Mouse (Mus musculus) gastrocnemius, adult 2 months (tissue): ENCODE results near the gene Pik3cg. TPM values are rescaled to one million over a fixed set of nuclear protein-coding genes. Genes with fewer than 3 reads are reported as not detected.
"Not testable (repeated sequence)": the region's sequence is repeated elsewhere in the genome, so short reads cannot be mapped to it uniquely, and the experiment has no call there.

Experiments used
- DNase-seq: peaks from one replicate; pipeline ENCODE4 v3.0.0; 2022
- H3K27ac ChIP-seq: fragments of 200-600 bp; 2 replicates; pipeline ENCODE4 v1.8.1; 2022; ENCODE audit warnings: mild to moderate bottlenecking
- H3K4me3 ChIP-seq: fragments of 200-600 bp; 2 replicates; pipeline ENCODE4 v1.8.1; 2022; ENCODE audit warnings: mild to moderate bottlenecking, moderate library complexity
- CTCF ChIP-seq: fragments of 200-600 bp; IDR thresholded peaks from 2 replicates; pipeline ENCODE4 v1.8.1; 2022; ENCODE audit warnings: antibody characterized with exemption, mild to moderate bottlenecking, moderate library complexity
- intact Hi-C: fragments of 180-260 bp; cut with DNase I; formaldehyde crosslinking; loops from one replicate; pipeline ENCODE4 v1.15.1; 2025
- long read RNA-seq, 2 experiments: library from polyadenylated mRNA; stranded (forward); transcript quantifications; one replicate each; pipeline ENCODE4 v2.0.0; 2021
- total RNA-seq, 2 experiments: library from RNA; stranded (reverse); gene quantifications; 2 replicates each; pipeline ENCODE4 v1.2.3; 2021

Pik3cg gene
- under 1 TPM; 0.45 to 0.48 TPM for total RNA-seq
- long read RNA-seq, experiment 1: 0 reads
- long read RNA-seq, experiment 2: 0 reads

- no peak for TF ChIP-seq CTCF
- Histone ChIP-seq H3K4me3 (peak within 1 kb of the TSS; percentile 64), H3K27ac (peak within 1 kb of the TSS; percentile 63)
- peak; percentile 26 for DNase-seq
- intact Hi-C loops: no loop called here
Measured at GRCm38 (mm10) chr12:32207948-32208891, at the start of gene Pik3cg. Gene Pik3cg (minus strand): TSS chr12:32208659.

GRCm38 (mm10) chr12:32248483-32248882, 40.0 kb upstream of the Pik3cg start:
- DNase-seq: no peak
- no peak for TF ChIP-seq CTCF
- H3K27ac ChIP-seq: no peak overlapping the region
- intact Hi-C loops: loop anchor here (10.0 kb wide), 1 partner anchor 104 kb away; no protein-coding TSS in a partner anchor
- H3K4me3 ChIP-seq: no peak overlapping the region

GRCm38 (mm10) chr12:32245566-32246233, 37.2 kb upstream of the Pik3cg start:
- peak; percentile 70 for TF ChIP-seq CTCF
- no peak overlapping the region for H3K27ac ChIP-seq
- no peak overlapping the region for H3K4me3 ChIP-seq
- DNase-seq: no peak
- intact Hi-C loops: loop anchor here (1.0 to 10.0 kb wide), 2 partner anchors 101 to 277 kb away; no protein-coding TSS in a partner anchor

- Histone ChIP-seq H3K27ac (no peak overlapping the region), H3K4me3 (no peak overlapping the region)
- TF ChIP-seq CTCF: no peak
- DNase-seq: no peak
- intact Hi-C loops: loop anchor here (10.0 kb wide), 1 partner anchor 99 kb away; no protein-coding TSS in a partner anchor
Measured at GRCm38 (mm10) chr12:32243586-32243985, 35.1 kb upstream of the Pik3cg start.

- DNase-seq, H3K27ac ChIP-seq, H3K4me3 ChIP-seq, intact Hi-C loops: not testable (repeated sequence)
Measured at GRCm38 (mm10) chr12:32239134-32239533, 30.7 kb upstream of the Pik3cg start.

GRCm38 (mm10) chr12:32238433-32238832, 30.0 kb upstream of the Pik3cg start:
- no peak for DNase-seq
- no peak for TF ChIP-seq CTCF
- intact Hi-C loops: no loop called here
- Histone ChIP-seq H3K4me3 (no peak overlapping the region), H3K27ac (no peak overlapping the region)

- no peak overlapping the region for H3K4me3 ChIP-seq
- TF ChIP-seq CTCF: no peak
- no peak overlapping the region for H3K27ac ChIP-seq
- intact Hi-C loops: no loop called here
- no peak for DNase-seq
Measured at GRCm38 (mm10) chr12:32237839-32238238, 29.4 kb upstream of the Pik3cg start.

- intact Hi-C loops: no loop called here
- H3K4me3 ChIP-seq: no peak overlapping the region
- no peak overlapping the region for H3K27ac ChIP-seq
- DNase-seq: no peak
- TF ChIP-seq CTCF: no peak
Measured at GRCm38 (mm10) chr12:32237139-32237538, 28.7 kb upstream of the Pik3cg start.

GRCm38 (mm10) chr12:32236450-32236849, 28.0 kb upstream of the Pik3cg start:
- intact Hi-C loops: no loop called here
- H3K4me3 ChIP-seq: no peak overlapping the region
- TF ChIP-seq CTCF: no peak
- no peak for DNase-seq
- H3K27ac ChIP-seq: no peak overlapping the region

GRCm38 (mm10) chr12:32233871-32234270, 25.4 kb upstream of the Pik3cg start:
- intact Hi-C loops: no loop called here
- no peak for TF ChIP-seq CTCF
- Histone ChIP-seq H3K27ac (no peak overlapping the region), H3K4me3 (no peak overlapping the region)
- no peak for DNase-seq

- intact Hi-C loops: no loop called here
- TF ChIP-seq CTCF: no peak
- Histone ChIP-seq H3K4me3 (no peak overlapping the region), H3K27ac (no peak overlapping the region)
- DNase-seq: no peak
Measured at GRCm38 (mm10) chr12:32231398-32231797, 22.9 kb upstream of the Pik3cg start.

GRCm38 (mm10) chr12:32223629-32224028, 15.2 kb upstream of the Pik3cg start:
- Histone ChIP-seq H3K27ac (no peak overlapping the region), H3K4me3 (no peak overlapping the region)
- no peak for TF ChIP-seq CTCF
- intact Hi-C loops: no loop called here
- no peak for DNase-seq
